Mouse (Mus musculus) thymus, postnatal 36 days (tissue): ENCODE data around the gene Foxn2.
"Not testable (repeated sequence)": the region's sequence is repeated elsewhere in the genome, so short reads cannot be mapped to it uniquely, and the experiment has no call there.

ENCODE experiments used
- DNase-seq, 2 experiments: peaks; one replicate each; pipeline ENCODE4 v3.0.0; 2022; ENCODE audit warnings: mixed read lengths in 2 of 2

Foxn2 gene

DNA sequence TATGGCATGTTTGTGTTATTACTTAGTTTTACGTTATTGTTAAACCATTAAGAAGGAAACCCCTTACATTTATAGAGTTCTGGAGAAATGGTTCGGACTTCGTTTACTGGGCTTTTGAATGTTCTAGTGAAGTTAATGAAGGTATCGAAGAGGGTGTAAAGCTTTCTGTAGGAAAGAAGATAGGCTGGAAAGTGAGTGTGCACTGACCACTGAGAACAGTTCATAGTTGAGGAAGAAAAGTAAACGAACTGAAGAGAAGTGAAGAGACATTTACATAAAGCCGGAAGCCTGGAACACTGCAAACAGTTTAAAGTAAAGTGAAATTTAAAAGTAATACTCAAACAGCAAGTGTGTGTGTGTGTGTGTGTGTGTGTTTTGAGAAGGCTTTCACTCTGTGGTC is 2.1 kb downstream of the Foxn2 start:
- no peak for DNase-seq

DNA sequence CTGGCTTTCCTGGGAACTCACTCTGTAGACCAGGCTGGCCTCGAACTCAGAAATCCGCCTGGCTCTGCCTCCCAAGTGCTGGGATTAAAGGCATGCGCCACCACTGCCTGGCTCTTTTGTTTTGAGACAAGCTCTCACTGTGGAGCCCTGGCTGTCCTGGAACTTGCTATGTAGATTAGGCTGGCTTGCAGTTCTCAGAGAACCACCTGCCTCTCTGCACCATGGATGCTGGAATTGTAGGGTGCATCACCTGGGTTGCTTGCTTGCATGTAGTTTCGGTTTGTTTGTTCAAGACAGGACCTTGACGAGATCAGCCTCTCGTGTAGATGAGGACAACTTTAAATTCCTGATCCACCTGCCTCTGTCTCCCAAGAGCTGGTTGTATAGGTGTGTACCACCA is 2.7 kb downstream of the Foxn2 start:
- DNase-seq: no peak

- no peak for DNase-seq
Observed at GRCm38 (mm10) chr17:88458079-88458478, 17.6 kb downstream of the Foxn2 start.

DNA sequence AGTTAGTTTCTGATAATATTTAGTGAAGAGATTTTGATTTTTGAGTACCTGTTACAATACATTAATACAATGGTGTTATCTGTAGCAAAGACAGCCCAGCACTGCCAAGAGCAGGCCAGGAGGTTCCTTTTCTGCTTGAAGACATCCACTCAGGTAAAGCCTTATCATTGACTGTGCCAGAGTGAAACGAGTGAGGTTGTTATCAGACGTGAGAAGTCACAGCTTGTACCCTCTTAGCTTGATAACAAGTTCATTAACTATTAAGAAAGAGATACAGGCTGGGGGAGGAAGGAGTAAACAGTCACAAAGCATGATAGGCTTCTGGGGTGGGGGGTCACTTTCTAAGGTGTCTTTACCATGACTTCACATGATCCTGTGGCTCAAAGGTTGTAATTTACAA is 19.0 kb downstream of the Foxn2 start:
- DNase-seq: no peak

- DNase-seq: no peak
Observed at GRCm38 (mm10) chr17:88459916-88460901, 19.7 kb downstream of the Foxn2 start.

- no peak for DNase-seq
Observed at GRCm38 (mm10) chr17:88462658-88463057, 22.1 kb downstream of the Foxn2 start.

DNA sequence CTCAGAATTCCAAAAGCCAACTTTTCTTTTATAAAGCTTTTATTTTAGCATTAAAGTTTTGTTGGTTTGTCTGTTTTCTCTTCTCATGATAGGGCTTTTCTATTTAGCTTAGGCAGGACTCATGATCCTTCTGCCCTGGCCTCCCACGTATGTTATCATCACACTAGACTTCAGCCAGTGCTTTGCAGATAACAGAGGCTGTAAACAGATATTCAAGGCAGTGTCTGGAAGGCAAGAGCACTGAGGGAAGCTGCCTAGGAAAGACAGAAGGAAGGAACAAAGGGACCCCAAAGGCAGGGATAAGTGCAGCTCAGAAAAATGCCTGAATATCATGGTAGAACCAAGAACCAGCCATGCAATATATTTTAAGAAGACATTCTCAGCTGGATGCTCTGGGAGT is 26.1 kb downstream of the Foxn2 start:
- no peak for DNase-seq

DNA sequence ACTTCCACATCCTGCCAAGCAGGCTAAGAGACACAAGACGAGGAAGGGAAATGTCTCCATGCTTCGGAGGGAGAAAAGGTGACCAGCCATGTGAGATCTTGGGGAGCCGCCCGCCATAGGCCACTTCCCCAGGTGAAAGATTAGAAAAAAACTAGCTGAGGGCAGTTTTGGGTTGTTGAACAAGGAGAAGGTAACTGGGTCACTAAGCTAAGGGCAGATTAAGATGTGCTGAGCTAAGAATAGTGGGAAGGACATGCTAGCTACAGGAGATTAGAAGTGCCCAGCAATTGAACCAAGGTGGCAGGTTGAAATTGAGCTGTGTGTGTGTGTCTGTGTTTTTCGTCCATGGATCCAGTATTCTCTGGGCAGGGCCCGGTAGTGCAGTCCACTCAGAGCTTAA is 27.2 kb downstream of the Foxn2 start:
- no peak for DNase-seq

- DNase-seq: not testable (repeated sequence)
Observed at GRCm38 (mm10) chr17:88468655-88469398, 28.3 kb downstream of the Foxn2 start.

DNA sequence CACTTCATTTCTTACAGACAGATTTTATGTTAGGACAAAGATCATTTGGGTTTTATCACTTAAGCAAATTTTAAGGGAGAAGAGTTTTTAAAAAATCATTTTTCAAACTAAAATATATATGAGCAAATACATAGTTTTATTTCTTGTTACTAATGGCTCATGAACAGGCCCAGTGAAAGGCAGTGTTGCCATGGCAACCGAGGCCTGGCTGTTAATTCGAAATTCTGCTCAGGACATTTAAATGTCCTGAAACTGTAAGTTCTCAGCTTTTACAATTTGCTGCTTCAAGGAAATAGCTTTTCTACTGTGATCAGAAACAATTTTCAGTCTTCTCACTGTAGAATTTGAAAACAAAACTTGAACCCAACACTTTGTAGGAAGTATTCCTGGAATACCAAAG is 33.3 kb downstream of the Foxn2 start:
- no peak for DNase-seq

GRCm38 (mm10) chr17:88477165-88477564 is 36.7 kb downstream of the Foxn2 start:
- no peak for DNase-seq

GRCm38 (mm10) chr17:88477699-88478098 is 37.2 kb downstream of the Foxn2 start:
- no peak for DNase-seq

DNA sequence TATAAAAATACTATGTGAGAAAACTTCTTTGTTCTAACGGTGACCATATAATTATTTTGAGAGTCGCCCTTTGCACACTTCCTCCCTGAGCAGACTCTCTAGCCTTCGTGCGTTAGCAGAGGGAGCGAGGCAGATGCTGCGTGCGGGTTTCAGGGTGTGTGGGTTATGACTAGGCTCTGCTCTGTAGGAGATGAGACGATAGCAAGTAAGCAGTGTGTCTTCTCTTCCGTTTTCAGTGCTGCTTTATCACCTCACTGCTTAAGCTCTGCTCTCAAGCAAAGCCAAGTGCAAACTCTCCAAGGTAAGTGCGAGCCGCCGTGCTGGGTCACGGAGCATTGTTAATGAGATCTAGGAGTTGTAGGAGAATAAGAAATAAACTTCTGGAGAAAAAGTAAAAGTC is 38.5 kb downstream of the Foxn2 start:
- DNase-seq: no peak

GRCm38 (mm10) chr17:88480369-88480768 is 39.9 kb downstream of the Foxn2 start:
- no peak for DNase-seq

GRCm38 (mm10) chr17:88481062-88481461 is 40.6 kb downstream of the Foxn2 start:
- no peak for DNase-seq

GRCm38 (mm10) chr17:88481587-88481986 is 41.1 kb downstream of the Foxn2 start:
- DNase-seq: no peak

DNA sequence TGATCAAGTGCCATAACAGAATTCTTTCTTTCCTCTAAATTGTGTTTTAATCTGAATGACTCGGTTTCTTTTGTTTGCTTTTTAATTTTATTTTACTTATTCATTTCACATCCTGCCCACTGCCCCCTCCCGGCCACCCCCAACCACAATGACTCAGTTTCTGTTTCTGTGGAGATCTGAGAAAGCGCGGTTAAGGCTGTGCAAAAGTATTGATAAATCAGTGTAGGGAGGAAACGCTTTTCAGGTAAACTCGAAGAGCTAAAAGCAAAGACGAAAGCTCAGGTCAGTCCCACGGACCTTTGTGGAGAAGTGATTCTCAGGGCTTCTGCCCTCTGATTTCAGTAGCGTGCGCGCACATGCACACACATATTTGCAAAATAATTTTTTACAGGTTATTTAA is 44.0 kb downstream of the Foxn2 start:
- no peak for DNase-seq

GRCm38 (mm10) chr17:88484951-88485350 is 44.4 kb downstream of the Foxn2 start:
- no peak for DNase-seq

- no peak for DNase-seq
Observed at GRCm38 (mm10) chr17:88490546-88490945, 50.0 kb downstream of the Foxn2 start.

GRCm38 (mm10) chr17:88491366-88492106 is 51.0 kb downstream of the Foxn2 start:
- DNase-seq: no peak

DNA sequence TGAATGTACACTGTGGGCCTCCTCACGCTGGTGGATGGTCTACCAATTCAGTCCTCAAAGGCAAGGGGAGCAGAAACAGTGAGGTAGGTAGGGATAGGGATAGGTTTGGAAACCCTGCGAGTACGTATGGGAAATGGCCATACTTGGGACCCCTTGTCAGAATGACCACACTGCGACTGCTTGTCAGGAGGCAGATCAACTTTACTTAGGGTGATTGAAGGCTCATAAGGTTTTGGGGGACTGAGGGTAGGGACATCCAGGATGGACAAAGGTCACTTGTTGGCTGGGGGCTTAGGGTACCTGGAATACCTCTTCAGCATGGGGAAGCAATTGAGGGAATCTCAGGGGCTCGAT is 51.6 kb downstream of the Foxn2 start:
- no peak for DNase-seq

DNA sequence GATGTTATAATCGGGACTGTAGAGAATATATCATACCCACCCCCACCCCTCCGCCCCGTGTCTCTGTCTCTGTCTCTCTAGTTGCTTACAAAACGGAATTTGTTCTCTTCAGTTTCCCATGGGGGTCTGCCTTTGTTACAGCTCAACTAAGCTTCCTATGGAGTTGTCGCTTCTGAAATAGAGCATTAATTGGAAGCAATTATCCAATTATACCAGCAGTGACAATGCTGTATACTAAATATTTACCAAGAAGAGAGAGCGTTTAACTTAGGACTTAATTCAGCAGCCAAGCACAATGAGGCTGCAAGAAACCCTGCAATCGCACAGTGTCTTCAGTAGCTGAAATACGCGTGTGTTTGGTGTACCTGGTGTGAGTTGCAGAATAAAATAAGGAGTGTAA is 53.0 kb downstream of the Foxn2 start:
- DNase-seq: no peak

- no peak for DNase-seq
Observed at GRCm38 (mm10) chr17:88494121-88494771, 53.7 kb downstream of the Foxn2 start.
